Mouse (Mus musculus) layer of hippocampus, postnatal 10 days (tissue): Measurements from ENCODE around the gene Foxk2. TPM values are rescaled to one million over a fixed set of nuclear protein-coding genes. Genes with fewer than 3 reads are reported as not detected.

ENCODE experiments used
- total RNA-seq, 2 experiments: library from RNA; stranded (reverse); gene quantifications; 2 replicates each; pipeline ENCODE4 v1.2.3; 2021

Foxk2 gene
- total RNA-seq, 2 experiments from 2014 or later = 93.6 to 102 TPM

Other genes starting within 250 kb of the Foxk2 start
- gene Cd7, start 220.6 kb upstream of the Foxk2 start, total RNA-seq = not detected
- gene Sectm1b, start 196.4 kb upstream of the Foxk2 start, total RNA-seq = not detected
- not detected for gene Sectm1a, start 178.8 kb upstream of the Foxk2 start, total RNA-seq
- not detected for gene Tex19.2, start 141.3 kb upstream of the Foxk2 start, total RNA-seq
- gene Tex19.1, start 113.8 kb upstream of the Foxk2 start, total RNA-seq = not detected
- gene Uts2r, start 99.7 kb upstream of the Foxk2 start, total RNA-seq = under 1 TPM; 0.41 to 0.45 TPM
- 10 to 100 TPM; 38.7 to 41.1 TPM for gene Hexdc, start 55.6 kb upstream of the Foxk2 start, total RNA-seq
- 1 to 10 TPM; 7.4 to 9.5 TPM for gene Ogfod3, start 55.3 kb upstream of the Foxk2 start, total RNA-seq
- 10 to 100 TPM; 30.6 to 31.7 TPM for gene Cybc1, start 30.7 kb upstream of the Foxk2 start, total RNA-seq
- gene Narf, start 22.7 kb upstream of the Foxk2 start, total RNA-seq = 10 to 100 TPM; 58.2 to 71.4 TPM
- 10 to 100 TPM; 53.7 to 64.0 TPM for gene Wdr45b, start 94.5 kb downstream of the Foxk2 start, total RNA-seq
- gene Rab40b, start 128.3 kb downstream of the Foxk2 start, total RNA-seq = 10 to 100 TPM; 40.6 to 44.8 TPM
- gene Fn3krp, start 161.4 kb downstream of the Foxk2 start, total RNA-seq = 10 to 100 TPM; 29.9 to 32.0 TPM
- 10 to 100 TPM; 12.2 to 16.4 TPM for gene Fn3k, start 174.9 kb downstream of the Foxk2 start, total RNA-seq
- gene Tbcd, start 192.0 kb downstream of the Foxk2 start, total RNA-seq = 10 to 100 TPM; 60.4 to 65.8 TPM